Mouse (Mus musculus) lung, adult 2 months (tissue): ENCODE results near the gene Ptger4. TPM values are rescaled to one million over a fixed set of nuclear protein-coding genes. Genes with fewer than 3 reads are reported as not detected.

Experiments
- DNase-seq: peaks from one replicate; pipeline ENCODE4 v3.0.0; 2022
- H3K4me1 ChIP-seq: fragments of 200-500 bp; 2 replicates; pipeline ENCODE4 v1.6.1; 2011; ENCODE audit warnings: low read length; ENCODE audit not compliant: control insufficient read depth, insufficient read depth
- H3K4me3 ChIP-seq: fragments of 200-500 bp; replicated peaks from 2 replicates; pipeline ENCODE3; 2011; ENCODE audit warnings: low read depth, mild to moderate bottlenecking, control low read depth, low read length; ENCODE audit errors: extremely low read depth
- CTCF ChIP-seq: fragments of 200-500 bp; IDR thresholded peaks from 2 replicates; pipeline ENCODE4 v1.5.1; 2011; ENCODE audit warnings: mild to moderate bottlenecking, low read length, control low read depth; ENCODE audit not compliant: insufficient read depth
- POLR2A ChIP-seq: fragments of 200-500 bp; IDR thresholded peaks from 2 replicates; pipeline ENCODE4 v1.6.1; 2011; ENCODE audit warnings: low read depth, mild to moderate bottlenecking, control low read depth, low read length, borderline replicate concordance; ENCODE audit errors: extremely low read depth
- WGBS: fragments of 180-500 bp; shearing (Covaris S2); methylation state at CpG from one replicate; pipeline ENCODE4 v1.1.7; 2018; 5-methylcytosine and 5-hydroxymethylcytosine counted together
- polyA plus RNA-seq: library from polyadenylated mRNA; depleted of rRNA; stranded (reverse); fragments of >200 nt; gene quantifications from 2 replicates; pipeline ENCODE4 v1.2.3, GENCODE M21; 2012; rRNA removed

Gene Ptger4
- polyA plus RNA-seq: 6.9 and 7.6 TPM in 2 replicates

- peak; percentile 89 for DNase-seq
- peak; percentile 73; the same call in 1 of the 2 replicates for TF ChIP-seq POLR2A
- TF ChIP-seq CTCF: no peak
- 1% methylated on average over 61 of the region's 61 CpGs for WGBS
- H3K4me1 ChIP-seq: peaks cover 15% of the 10 kb centered on the region
- H3K4me3 ChIP-seq: peak within 1 kb of the TSS; percentile 84
Observed at GRCm38 (mm10) chr15:5243959-5244905, at the start of gene Ptger4. Gene Ptger4, minus strand, starts transcription at chr15:5244187.

GRCm38 (mm10) chr15:5288412-5288811 is 44.4 kb upstream of the Ptger4 start:
- TF ChIP-seq CTCF: no peak
- no peak for TF ChIP-seq POLR2A
- Histone ChIP-seq H3K4me3 (no peak overlapping the region), H3K4me1 (no peaks in the 10 kb centered on the region)
- WGBS: 58% methylated on average over 8 of the region's 8 CpGs
- DNase-seq: no peak

- H3K4me3 ChIP-seq: no peak overlapping the region
- WGBS: 73% methylated on average over 5 of the region's 5 CpGs
- no peak for DNase-seq
- H3K4me1 ChIP-seq: no peaks in the 10 kb centered on the region
- TF ChIP-seq POLR2A (no peak), CTCF (no peak)
Observed at GRCm38 (mm10) chr15:5287072-5287471, 43.1 kb upstream of the Ptger4 start.

- DNase-seq: no peak
- Histone ChIP-seq H3K4me3 (no peak overlapping the region), H3K4me1 (no peaks in the 10 kb centered on the region)
- TF ChIP-seq CTCF: no peak
- no peak for TF ChIP-seq POLR2A
- 78% methylated on average over 2 of the region's 2 CpGs for WGBS
Observed at GRCm38 (mm10) chr15:5281316-5281715, 37.3 kb upstream of the Ptger4 start.

- no peak for DNase-seq
- H3K4me3 ChIP-seq: no peak overlapping the region
- H3K4me1 ChIP-seq: no peaks in the 10 kb centered on the region
- TF ChIP-seq POLR2A (no peak), CTCF (no peak)
- 63% methylated on average over 4 of the region's 4 CpGs for WGBS
Observed at GRCm38 (mm10) chr15:5279831-5280230, 35.8 kb upstream of the Ptger4 start.

GRCm38 (mm10) chr15:5278525-5278924 is 34.5 kb upstream of the Ptger4 start:
- no peaks in the 10 kb centered on the region for H3K4me1 ChIP-seq
- no peak for DNase-seq
- TF ChIP-seq POLR2A: no peak
- no peak for TF ChIP-seq CTCF
- no peak overlapping the region for H3K4me3 ChIP-seq

- no peak for TF ChIP-seq POLR2A
- 84% methylated on average over 1 of the region's 1 CpGs for WGBS
- DNase-seq: no peak
- no peak overlapping the region for H3K4me3 ChIP-seq
- H3K4me1 ChIP-seq: no peaks in the 10 kb centered on the region
Observed at GRCm38 (mm10) chr15:5273981-5274380, 30.0 kb upstream of the Ptger4 start.

- TF ChIP-seq POLR2A: no peak
- no peak for TF ChIP-seq CTCF
- Histone ChIP-seq H3K4me3 (no peak overlapping the region), H3K4me1 (no peaks in the 10 kb centered on the region)
- no peak for DNase-seq
- 73% methylated on average over 3 of the region's 3 CpGs for WGBS
Observed at GRCm38 (mm10) chr15:5266095-5266494, 22.1 kb upstream of the Ptger4 start.

- 70% methylated on average over 10 of the region's 10 CpGs for WGBS
- H3K4me1 ChIP-seq: no peaks in the 10 kb centered on the region
- TF ChIP-seq CTCF (no peak), POLR2A (no peak)
- DNase-seq: no peak
- H3K4me3 ChIP-seq: no peak overlapping the region
Observed at GRCm38 (mm10) chr15:5262874-5263504, 19.0 kb upstream of the Ptger4 start.

GRCm38 (mm10) chr15:5262095-5262667 is 18.2 kb upstream of the Ptger4 start:
- DNase-seq: no peak
- WGBS: 84% methylated on average over 13 of the region's 13 CpGs
- Histone ChIP-seq H3K4me1 (no peaks in the 10 kb centered on the region), H3K4me3 (no peak overlapping the region)
- no peak for TF ChIP-seq POLR2A
- TF ChIP-seq CTCF: no peak
